Mouse (Mus musculus) left cerebral cortex, postnatal 25 days (tissue): ENCODE data around the gene Prpf3. TPM values are rescaled to one million over a fixed set of nuclear protein-coding genes. Genes with fewer than 3 reads are reported as not detected.
A peak's percentile ranks its signal among the peaks of the same experiment; 100 is the strongest.
"Not testable (repeated sequence)": the region's sequence is repeated elsewhere in the genome, so short reads cannot be mapped to it uniquely, and the experiment has no call there.

Experiments used
- DNase-seq, 2 experiments: peaks; one replicate each; pipeline ENCODE4 v3.0.0; 2022; ENCODE audit warnings: low spot score in 2 of 2, mixed read lengths in 1 of 2
- intact Hi-C: fragments of 180-260 bp; cut with DNase I; formaldehyde crosslinking; loops from one replicate; pipeline ENCODE4 v1.15.1; 2025
- total RNA-seq, 2 experiments: library from RNA; stranded (reverse); gene quantifications; 2 replicates each; pipeline ENCODE4 v1.2.3; 2021

Prpf3 gene
- total RNA-seq, 2 experiments from 2014 or later: 32.2 to 34.3 TPM

GRCm38 (mm10) chr3:95842503-95843214, 13.0 kb downstream of the Prpf3 start:
- intact Hi-C loops: loop anchor here (5.0 kb wide), 1 partner anchor 355 kb away; no protein-coding TSS in a partner anchor
- no peak for DNase-seq

- intact Hi-C loops: no loop called here
- no peak for DNase-seq
Observed at GRCm38 (mm10) chr3:95839250-95839649, 16.4 kb downstream of the Prpf3 start.

GRCm38 (mm10) chr3:95829053-95829452, 26.6 kb downstream of the Prpf3 start:
- DNase-seq: no peak
- intact Hi-C loops: no loop called here

GRCm38 (mm10) chr3:95826275-95826674, 29.4 kb downstream of the Prpf3 start:
- intact Hi-C loops: no loop called here
- DNase-seq: no peak

GRCm38 (mm10) chr3:95820046-95821010, 35.4 kb downstream of the Prpf3 start:
- intact Hi-C loops: no loop called here
- DNase-seq: no peak

- intact Hi-C loops: no loop called here
- peak; percentile 98 to 100 for DNase-seq
Observed at GRCm38 (mm10) chr3:95819351-95819985, 36.2 kb downstream of the Prpf3 start.

- intact Hi-C loops: no loop called here
- peak; percentile 80 to 82 for DNase-seq
Observed at GRCm38 (mm10) chr3:95818571-95819288, 37.0 kb downstream of the Prpf3 start, which contains the start of gene Rprd2. Rprd2 (minus strand) TSS chr3:95818863.

- DNase-seq: peak; percentile 42 to 51
- intact Hi-C loops: no loop called here
Observed at GRCm38 (mm10) chr3:95818026-95818511, 37.6 kb downstream of the Prpf3 start.

- intact Hi-C loops: no loop called here
- no peak for DNase-seq
Observed at GRCm38 (mm10) chr3:95816681-95817080, 39.0 kb downstream of the Prpf3 start.

- DNase-seq: no peak
- intact Hi-C loops: no loop called here
Observed at GRCm38 (mm10) chr3:95808384-95808783, 47.3 kb downstream of the Prpf3 start.

GRCm38 (mm10) chr3:95807630-95808029, 48.1 kb downstream of the Prpf3 start:
- intact Hi-C loops, DNase-seq: not testable (repeated sequence)

GRCm38 (mm10) chr3:95806677-95807076, 49.0 kb downstream of the Prpf3 start:
- intact Hi-C loops: no loop called here
- no peak for DNase-seq

GRCm38 (mm10) chr3:95803851-95804250, 51.8 kb downstream of the Prpf3 start:
- no peak for DNase-seq
- intact Hi-C loops: no loop called here

GRCm38 (mm10) chr3:95798756-95799155, 56.9 kb downstream of the Prpf3 start:
- intact Hi-C loops: no loop called here
- peak in 1 of 2 experiments; percentile 18 for DNase-seq

- intact Hi-C loops: no loop called here
- DNase-seq: no peak
Observed at GRCm38 (mm10) chr3:95794299-95794698, 61.4 kb downstream of the Prpf3 start.

GRCm38 (mm10) chr3:95793662-95794061, 62.0 kb downstream of the Prpf3 start:
- intact Hi-C loops: no loop called here
- DNase-seq: no peak

- intact Hi-C loops: no loop called here
Observed at GRCm38 (mm10) chr3:95785501-95785900, 70.2 kb downstream of the Prpf3 start.

More at GRCm38 (mm10) chr3:95785501-95785900, 70.2 kb downstream of the Prpf3 start:
- DNase-seq: no peak
